Mouse (Mus musculus): ENCODE data around the gene Sod1.
"Not testable (repeated sequence)": the region's sequence is repeated elsewhere in the genome, so short reads cannot be mapped to it uniquely, and the experiment has no call there.

DNA sequence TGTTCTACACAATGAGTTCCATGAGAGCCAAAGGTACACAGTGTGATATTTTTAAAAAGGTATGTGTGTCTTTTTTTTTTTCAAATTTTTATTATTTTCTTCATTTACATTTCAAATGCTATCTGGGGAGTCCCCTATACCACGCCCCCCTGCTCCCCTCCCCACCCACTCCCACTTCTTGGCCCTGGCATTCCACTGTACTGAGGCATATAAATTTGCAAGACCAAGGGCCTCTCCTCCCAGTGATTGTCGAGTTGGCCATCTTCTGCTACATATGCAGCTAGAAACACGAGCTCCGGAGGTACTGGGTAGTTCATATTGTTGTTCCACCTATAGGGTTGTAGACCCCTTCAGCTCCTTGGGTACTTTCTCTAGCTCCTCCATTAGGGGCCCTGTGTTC lies 1.1 kb upstream of the Sod1 start:
- not testable (repeated sequence) for TF ChIP-seq USF1 (IDR thresholded peaks at IDR 0.05; ENCODE audit: low read depth); CTCF (IDR thresholded peaks at IDR 0.05; ENCODE audit: control insufficient read depth, insufficient read depth, insufficient read length); MYOD1 (IDR thresholded peaks at IDR 0.05; ENCODE audit: control insufficient read depth, insufficient read length, low read depth); MAX (IDR thresholded peaks at IDR 0.05); FOSL1 (IDR thresholded peaks at IDR 0.05; ENCODE audit: insufficient read depth, low read length, poor library complexity, severe bottlenecking)

Data from C2C12 (cell line).